Mouse (Mus musculus) thymus, postnatal 36 days (tissue): ENCODE data around the gene Baz2b.
A peak's percentile ranks its signal among the peaks of the same experiment; 100 is the strongest.

ENCODE experiments used
- DNase-seq, 2 experiments: peaks; one replicate each; pipeline ENCODE4 v3.0.0; 2022; ENCODE audit warnings: mixed read lengths in 2 of 2

Gene Baz2b

DNA sequence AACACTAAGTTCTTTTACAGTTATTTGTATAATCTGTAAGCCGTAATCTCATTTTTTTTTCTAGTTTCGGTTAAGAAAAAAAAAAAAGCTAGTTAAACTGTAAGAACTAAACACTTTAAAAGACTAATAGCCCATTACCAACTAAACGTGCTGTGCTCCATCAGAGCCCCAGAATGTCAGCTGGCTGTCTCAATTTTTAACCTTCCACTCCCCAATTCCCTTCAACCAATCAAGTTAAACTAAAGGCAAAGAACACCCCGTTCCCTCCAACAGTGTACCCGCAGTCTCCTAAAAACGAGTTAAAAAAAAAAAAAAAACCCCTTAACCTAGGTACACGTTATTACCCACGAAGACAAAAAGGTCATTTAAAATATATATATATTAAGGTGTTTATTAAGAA is 83.3 kb downstream of the Baz2b start:
- no peak for DNase-seq

GRCm38 (mm10) chr2:60125049-60126004 is 84.3 kb downstream of the Baz2b start:
- peak; percentile 68 to 71 for DNase-seq

DNA sequence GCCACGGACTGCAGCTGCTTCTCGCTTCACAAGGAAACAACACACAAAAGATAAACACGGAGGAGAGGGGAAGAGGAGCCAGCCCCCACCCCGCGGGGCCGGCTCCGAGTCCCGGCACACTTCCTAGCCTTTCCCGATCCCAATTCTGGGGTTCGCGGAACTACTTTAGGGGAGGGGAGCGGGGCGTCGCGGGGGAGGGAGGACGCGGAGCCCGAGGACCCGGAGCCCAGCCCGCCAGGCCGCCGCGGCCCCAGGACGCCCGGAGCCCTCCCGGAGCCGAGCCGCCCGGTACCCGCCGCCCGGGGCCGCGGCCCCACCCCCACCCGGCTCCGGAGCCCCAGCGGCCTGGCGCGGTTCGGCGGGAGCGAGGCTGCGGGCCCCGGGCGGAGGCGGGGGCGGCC is 85.0 kb downstream of the Baz2b start:
- DNase-seq: peak; percentile 58 to 61

DNA sequence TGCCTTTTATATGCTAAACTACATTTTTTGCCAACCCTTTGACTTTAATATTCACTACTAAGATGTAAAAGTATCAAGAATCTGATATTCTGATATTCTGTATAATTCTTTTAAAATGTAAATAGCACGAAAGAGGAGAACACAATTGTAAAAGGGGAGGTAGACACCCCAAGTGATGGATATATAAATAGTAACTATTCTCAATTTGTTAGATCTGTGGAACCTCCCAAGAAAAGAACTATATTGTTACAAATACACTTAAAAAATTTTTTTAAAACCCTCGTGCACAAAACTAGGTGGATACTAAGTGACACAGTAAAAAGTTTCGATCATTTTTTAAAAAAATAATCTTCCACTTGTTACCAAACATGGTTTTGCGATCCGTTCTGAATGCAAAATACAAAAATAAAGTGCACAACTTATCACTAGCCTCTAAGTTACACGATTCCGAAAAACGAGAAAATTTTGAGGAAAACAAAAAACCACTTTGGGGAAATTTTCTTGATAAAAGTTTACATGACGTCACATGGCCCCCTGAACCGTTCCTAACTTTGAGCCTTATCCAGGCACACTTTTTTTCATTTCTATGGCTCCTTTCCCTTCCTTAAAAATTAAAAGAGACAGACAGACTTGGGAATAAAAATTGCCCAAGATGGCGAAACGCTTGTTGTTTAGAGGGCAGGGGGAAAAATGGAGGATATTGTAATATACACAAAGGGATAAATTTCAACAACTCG is 85.6 kb downstream of the Baz2b start:
- no peak for DNase-seq

DNA sequence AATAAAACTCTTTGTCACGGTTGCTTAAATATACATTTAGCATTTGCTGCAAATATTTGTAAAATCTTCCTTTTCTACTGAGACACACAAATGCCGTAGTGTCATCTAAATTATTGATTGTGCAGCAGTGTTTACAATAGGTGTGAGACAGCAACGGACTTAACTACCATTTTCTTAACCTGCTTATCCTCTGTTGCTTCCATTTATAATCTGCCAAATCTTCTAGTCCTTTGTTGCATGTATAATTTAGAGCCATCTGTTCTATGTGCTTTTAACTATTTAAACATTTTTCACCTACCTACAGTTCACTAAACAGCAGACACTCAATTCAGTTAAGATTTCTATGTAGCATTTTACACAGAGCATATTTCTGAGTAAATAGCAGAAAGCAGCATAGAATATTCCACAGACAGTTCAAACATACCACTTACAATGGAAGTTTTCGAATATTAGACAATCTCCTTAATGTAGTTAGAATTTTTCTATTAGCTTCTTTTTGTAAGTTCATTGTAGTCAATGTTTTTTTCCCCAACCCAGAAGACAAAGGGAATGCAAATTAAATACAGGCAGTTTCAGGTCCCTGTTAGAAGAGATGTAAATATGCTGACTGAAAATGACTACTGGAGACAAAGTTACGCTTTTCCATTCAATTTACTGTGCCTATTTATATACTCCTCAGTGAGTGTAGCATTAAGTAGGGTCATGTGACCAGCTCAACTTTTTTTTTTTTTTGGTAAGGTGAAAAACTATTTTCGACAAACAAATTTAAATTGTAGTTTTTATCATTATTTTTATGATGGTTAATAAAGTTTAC is 86.4 kb downstream of the Baz2b start:
- DNase-seq: no peak

DNA sequence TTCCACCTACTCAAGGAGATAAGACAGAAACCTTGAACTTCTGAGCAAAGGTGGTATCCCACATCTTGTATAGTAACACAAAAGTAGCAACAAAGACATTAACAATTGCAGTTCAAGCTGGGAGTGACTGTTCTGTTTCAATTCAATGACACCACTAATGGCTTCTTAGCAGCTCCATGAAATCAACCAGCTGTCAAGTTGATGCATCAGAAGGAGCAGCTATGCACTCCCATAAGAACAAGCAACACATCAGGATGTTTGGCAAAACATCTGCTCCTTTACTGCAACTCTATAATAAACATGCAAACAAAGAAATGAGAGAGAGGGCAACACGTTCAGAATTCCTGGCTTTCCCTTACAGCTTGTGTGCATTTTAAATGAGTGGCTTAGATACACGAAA is 87.5 kb downstream of the Baz2b start:
- DNase-seq: no peak

GRCm38 (mm10) chr2:60120681-60121080 is 89.0 kb downstream of the Baz2b start:
- no peak for DNase-seq

- DNase-seq: no peak
These were observed 90.7 kb downstream of the Baz2b start for GRCm38 (mm10) chr2:60118684-60119558.

DNA sequence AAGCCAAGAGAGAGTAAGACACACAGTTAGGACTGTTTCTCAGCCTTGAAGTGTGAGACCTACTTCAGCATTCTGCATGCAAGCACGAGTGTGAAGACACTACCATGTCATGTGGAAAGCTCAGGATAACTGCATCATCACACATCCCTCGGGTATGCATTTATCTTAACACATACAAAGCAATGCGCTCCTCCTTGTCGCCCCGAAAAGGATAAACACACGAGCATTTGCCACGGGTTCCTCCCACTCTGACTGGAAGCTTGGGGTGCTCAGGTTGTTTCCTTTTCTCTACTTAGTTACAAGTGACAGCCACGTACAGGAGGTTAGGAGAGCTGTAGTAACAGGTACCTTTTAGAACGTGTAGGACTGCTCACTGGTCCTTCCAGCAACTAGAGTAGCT is 91.8 kb downstream of the Baz2b start:
- no peak for DNase-seq

- DNase-seq: no peak
These were observed 93.6 kb downstream of the Baz2b start for GRCm38 (mm10) chr2:60115891-60116554.

DNA sequence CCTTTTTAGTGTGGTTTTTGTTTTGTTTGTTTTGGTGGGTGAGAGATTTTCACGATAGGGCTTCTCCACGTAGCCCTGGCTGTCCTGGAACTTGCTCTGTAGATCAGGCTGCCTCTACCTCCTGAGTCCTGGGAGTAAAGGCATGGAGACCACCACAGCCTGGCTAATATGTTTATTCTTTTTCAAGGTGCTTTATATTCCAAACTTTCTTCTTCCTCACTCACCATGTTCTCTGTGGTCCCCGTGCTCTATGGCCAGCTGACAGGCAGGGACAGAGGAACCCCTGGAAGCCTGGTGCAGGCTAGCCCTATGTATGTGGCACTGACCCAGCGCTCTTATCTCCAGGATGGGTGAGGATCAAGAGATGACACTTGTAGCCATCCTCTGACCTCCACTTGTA is 94.7 kb downstream of the Baz2b start:
- DNase-seq: no peak

DNA sequence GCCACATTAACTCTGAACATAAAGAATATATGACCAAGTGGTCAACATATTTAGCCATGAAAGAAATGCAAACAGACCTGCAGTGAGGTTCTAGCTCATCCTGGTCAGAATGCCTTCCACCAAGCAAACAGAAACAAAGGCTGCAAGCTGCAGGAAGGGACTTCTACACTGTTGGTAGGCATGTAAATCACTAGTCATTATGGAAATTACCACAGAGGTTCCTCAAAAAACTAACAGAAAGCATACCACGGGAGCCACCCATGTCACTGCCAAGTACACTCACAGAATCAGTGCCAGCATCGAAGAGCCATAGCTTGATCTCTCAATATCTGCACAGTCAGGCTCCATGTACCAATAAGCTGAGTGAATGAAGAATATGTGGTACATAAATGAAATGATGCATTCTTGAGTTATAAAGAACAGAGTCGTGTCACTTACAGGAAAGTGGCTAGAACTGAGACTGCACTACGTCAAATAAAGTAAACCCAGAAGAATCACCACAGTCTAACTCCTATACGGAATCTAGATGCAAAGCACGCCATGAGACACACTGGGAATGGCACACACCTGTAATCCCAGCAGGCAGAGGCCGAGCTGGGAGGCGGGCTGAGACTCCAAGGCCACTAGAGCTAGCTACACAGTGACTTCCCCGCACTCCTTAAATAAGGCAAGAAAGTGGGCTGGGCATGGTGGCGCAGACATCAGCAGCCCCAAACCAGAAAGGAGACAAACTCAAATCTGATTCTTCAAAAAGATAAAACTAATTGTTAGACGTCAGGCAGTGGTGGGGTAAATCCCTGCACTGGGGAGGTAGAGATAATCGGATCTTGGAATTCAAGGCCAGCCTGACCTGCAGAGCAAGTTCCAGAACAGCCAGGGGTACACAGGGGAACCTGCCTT is 95.7 kb downstream of the Baz2b start:
- DNase-seq: no peak

DNA sequence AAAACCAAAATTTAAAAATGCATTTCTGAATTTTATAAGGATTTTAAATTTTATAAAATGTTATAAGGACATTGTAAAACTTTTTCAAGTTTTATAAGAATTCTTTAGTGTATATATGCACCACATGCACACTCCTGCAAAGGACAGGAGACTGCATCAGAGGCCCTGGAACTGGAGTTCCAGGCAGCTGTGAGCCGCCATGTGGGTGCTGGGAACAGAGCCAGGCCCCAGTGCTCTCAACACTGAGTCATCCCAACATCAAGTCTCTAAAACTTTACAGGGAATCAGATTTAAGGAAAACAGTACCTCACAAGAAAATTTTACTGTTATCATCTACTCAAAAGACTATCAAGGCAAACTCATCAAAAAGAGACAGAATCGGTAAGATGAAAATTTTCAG is 97.5 kb downstream of the Baz2b start:
- no peak for DNase-seq

DNA sequence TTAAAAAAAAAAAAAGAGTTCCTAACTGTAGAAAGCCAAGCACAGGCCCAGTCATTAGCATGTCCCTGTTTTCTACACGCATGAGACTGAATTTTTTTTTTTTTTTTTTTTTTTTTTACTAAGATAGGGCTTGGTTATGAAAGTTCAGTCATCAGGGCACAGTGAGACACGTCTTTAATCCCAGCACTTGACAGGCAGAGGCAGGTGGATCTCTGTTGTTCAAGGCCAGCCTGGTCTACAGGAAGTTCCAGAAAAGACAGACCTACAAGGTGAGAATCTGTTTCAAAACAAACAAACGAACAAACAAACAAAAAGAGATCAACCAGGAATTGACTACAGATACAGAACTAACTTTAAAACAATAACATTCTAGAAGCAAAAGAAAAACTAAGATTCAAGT is 100.6 kb downstream of the Baz2b start:
- no peak for DNase-seq

- no peak for DNase-seq
These were observed 113.0 kb downstream of the Baz2b start for GRCm38 (mm10) chr2:60096625-60097024.

- DNase-seq: no peak
These were observed 119.4 kb downstream of the Baz2b start for GRCm38 (mm10) chr2:60090280-60090679.

GRCm38 (mm10) chr2:60089528-60090247 is 120.0 kb downstream of the Baz2b start:
- DNase-seq: no peak

- DNase-seq: no peak
These were observed 120.7 kb downstream of the Baz2b start for GRCm38 (mm10) chr2:60088785-60089527.
